ENCODE assay signal across 16 mouse cellular contexts in the genomic region with DNA sequence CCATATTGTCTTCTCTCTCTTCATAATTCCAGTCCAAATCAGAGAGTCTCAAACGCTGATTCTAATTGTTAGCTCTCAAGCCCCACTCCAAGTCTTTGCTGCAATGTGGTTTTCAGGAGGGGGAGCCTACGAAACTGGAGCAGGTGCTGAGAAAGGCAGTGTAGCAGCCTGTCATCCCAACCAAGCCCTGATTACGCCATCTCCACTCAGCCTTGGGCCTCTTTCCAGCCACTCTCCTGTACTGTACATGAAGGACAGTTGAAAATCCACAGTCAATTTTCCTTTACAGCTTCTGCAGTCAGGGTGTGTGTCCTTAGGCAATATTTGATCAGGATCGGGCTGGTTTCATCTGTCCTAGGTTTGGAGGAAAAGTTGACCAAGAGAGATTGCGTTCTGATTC. TPM values are rescaled to one million over a fixed set of nuclear protein-coding genes. Genes with fewer than 3 reads are reported as not detected.
DNase-seq lines count a peak whose midpoint lies in the region; ATAC-seq lines count a peak whose summit lies in the region.
"Had no signal": no experiment of that assay in that cellular context is flagged by ENCODE, and none has a peak within 500 bp of the region (broad histone marks: within the 10 kb centered on the region; RNA-seq: fewer than 3 reads in every experiment).

No protein-coding gene starts in this region.

- ATAC-seq in forebrain, embryonic 11.5 days (replicated peaks; ENCODE audit: low FRiP score), result no peak
- no peak for ATAC-seq in forebrain, embryonic 14.5 days
- no peak for ATAC-seq in midbrain, embryonic 13.5 days
- ATAC-seq: forebrain, embryonic 16.5 days; hindbrain, embryonic 16.5 days had no signal

- 90% methylated on average over 5 of the region's 5 CpGs for WGBS in forebrain, embryonic 11.5 days
- 93% methylated on average over 5 of the region's 5 CpGs for WGBS in forebrain, embryonic 14.5 days
- 89% methylated on average over 5 of the region's 5 CpGs for WGBS in midbrain, embryonic 13.5 days
- WGBS in hindbrain, embryonic 10.5 days, result 91% methylated on average over 5 of the region's 5 CpGs

- H3K4me1 ChIP-seq in forebrain, embryonic 11.5 days (replicated peaks; ENCODE audit: control insufficient read depth, insufficient read depth, low read length), result no peaks in the 10 kb centered on the region
- H3K4me1 ChIP-seq in forebrain, embryonic 14.5 days (ENCODE audit: control insufficient read depth, insufficient read depth, low read length), result no peaks in the 10 kb centered on the region
- no peaks in the 10 kb centered on the region for H3K4me1 ChIP-seq in midbrain, embryonic 13.5 days (replicated peaks)
- no peaks in the 10 kb centered on the region for H3K4me1 ChIP-seq in hindbrain, embryonic 10.5 days (replicated peaks)
- H3K4me1 ChIP-seq: midbrain, embryonic 10.5 days had no signal

- H3K4me2 ChIP-seq in forebrain, embryonic 11.5 days (ENCODE audit: low read depth, low read length, severe bottlenecking), result no peak overlapping the region
- no peak overlapping the region for H3K4me2 ChIP-seq in forebrain, embryonic 14.5 days (ENCODE audit: low read length)
- H3K4me2 ChIP-seq in midbrain, embryonic 13.5 days (replicated peaks), result no peak overlapping the region
- H3K4me2 ChIP-seq: liver, embryonic 13.5 days had no signal

- no peaks in the 10 kb centered on the region for H3K9me3 ChIP-seq in forebrain, embryonic 11.5 days (ENCODE audit: control insufficient read depth, low read length)
- H3K9me3 ChIP-seq in forebrain, embryonic 14.5 days (replicated peaks; ENCODE audit: control insufficient read depth, low read length), result no peaks in the 10 kb centered on the region
- no peaks in the 10 kb centered on the region for H3K9me3 ChIP-seq in midbrain, embryonic 13.5 days
- H3K9me3 ChIP-seq in hindbrain, embryonic 10.5 days, result no peaks in the 10 kb centered on the region
- H3K9me3 ChIP-seq: liver, embryonic 13.5 days; midbrain, embryonic 10.5 days had no signal

- no peak overlapping the region for H3K4me3 ChIP-seq in forebrain, embryonic 11.5 days (ENCODE audit: low read depth, low read length)
- H3K4me3 ChIP-seq in forebrain, embryonic 14.5 days (ENCODE audit: low read depth, low read length), result no peak overlapping the region
- no peak overlapping the region for H3K4me3 ChIP-seq in midbrain, embryonic 13.5 days (replicated peaks)
- H3K4me3 ChIP-seq in hindbrain, embryonic 10.5 days, result no peak overlapping the region
- H3K4me3 ChIP-seq: liver, embryonic 13.5 days; midbrain, embryonic 10.5 days had no signal

- H3K9ac ChIP-seq in forebrain, embryonic 11.5 days (ENCODE audit: low read length), result no peak overlapping the region
- H3K9ac ChIP-seq in forebrain, embryonic 14.5 days (ENCODE audit: low read length), result no peak overlapping the region
- H3K9ac ChIP-seq in midbrain, embryonic 13.5 days (replicated peaks), result no peak overlapping the region
- H3K9ac ChIP-seq: liver, embryonic 13.5 days had no signal

- no peaks in the 10 kb centered on the region for H3K27me3 ChIP-seq in forebrain, embryonic 11.5 days (ENCODE audit: control insufficient read depth, insufficient read depth, low read length)
- no peaks in the 10 kb centered on the region for H3K27me3 ChIP-seq in forebrain, embryonic 14.5 days (replicated peaks; ENCODE audit: control insufficient read depth, insufficient read depth, low read length)
- no peaks in the 10 kb centered on the region for H3K27me3 ChIP-seq in midbrain, embryonic 13.5 days
- H3K27me3 ChIP-seq in hindbrain, embryonic 10.5 days (ENCODE audit: insufficient read depth, poor library complexity, severe bottlenecking), result no peaks in the 10 kb centered on the region
- H3K27me3 ChIP-seq: liver, embryonic 13.5 days had no signal

- peak; percentile 27 for DNase-seq in forebrain, embryonic 11.5 days (ENCODE audit: low spot score)
- no peak for DNase-seq in forebrain, embryonic 14.5 days (ENCODE audit: low spot score)
- peak; percentile 12 for DNase-seq in urinary bladder, postnatal 14 days (ENCODE audit: low spot score)
- no peak for DNase-seq in urinary bladder, postnatal 4 days (ENCODE audit: low spot score in 2 of 2)
- DNase-seq in lung, postnatal 14 days, result peak; percentile 85
- no peak for DNase-seq in kidney, postnatal 25 days
- DNase-seq in hindbrain, embryonic 10.5 days (ENCODE audit: low spot score), result no peak
- DNase-seq: gastrocnemius, postnatal 36 days; liver, embryonic 13.5 days; right cerebral cortex, postnatal 25 days; thymus, postnatal 36 days had no signal

- no peak overlapping the region for H3K27ac ChIP-seq in forebrain, embryonic 11.5 days (ENCODE audit: low read depth, low read length)
- no peak overlapping the region for H3K27ac ChIP-seq in forebrain, embryonic 14.5 days (ENCODE audit: low read depth, low read length)
- no peak overlapping the region for H3K27ac ChIP-seq in midbrain, embryonic 13.5 days
- no peak overlapping the region for H3K27ac ChIP-seq in hindbrain, embryonic 10.5 days
- H3K27ac ChIP-seq: kidney, postnatal 0 days; liver, embryonic 13.5 days; midbrain, embryonic 10.5 days had no signal

- H3K36me3 ChIP-seq in forebrain, embryonic 11.5 days (ENCODE audit: control insufficient read depth, insufficient read depth, low read length), result no peaks in the 10 kb centered on the region
- no peaks in the 10 kb centered on the region for H3K36me3 ChIP-seq in forebrain, embryonic 14.5 days (ENCODE audit: control insufficient read depth, insufficient read depth, low read length)
- no peaks in the 10 kb centered on the region for H3K36me3 ChIP-seq in midbrain, embryonic 13.5 days
- no peaks in the 10 kb centered on the region for H3K36me3 ChIP-seq in hindbrain, embryonic 10.5 days
- H3K36me3 ChIP-seq: liver, embryonic 13.5 days; midbrain, embryonic 10.5 days had no signal

RNA-seq across cellular contexts. Expression of gene Igfbp5, which starts 38.4 kb away (rescaled TPM):
- polyA plus RNA-seq in forebrain, embryonic 11.5 days (2014; fragmentation: Nextera tagmentation; extraction: Ambion mirVana), result 35.7 and 37.4 TPM in 2 replicates
- polyA plus RNA-seq in forebrain, embryonic 14.5 days (2014; fragmentation: Nextera tagmentation; extraction: Ambion mirVana), result 17.9 and 19.7 TPM in 2 replicates
- polyA plus RNA-seq in midbrain, embryonic 13.5 days (2015; fragmentation: Nextera tagmentation; extraction: Ambion mirVana), result 28.7 and 31.8 TPM in 2 replicates
- 35.4 and 40.7 TPM in 2 replicates for polyA plus RNA-seq in hindbrain, embryonic 10.5 days (2016; fragmentation: Nextera tagmentation; extraction: Ambion mirVana)

Comparison
In these comparisons a context has a peak if more than half of its experiments do, and no peak if none do; other contexts are left out.
1. DNase-seq: peak in forebrain, embryonic 11.5 days (single experiment), urinary bladder, postnatal 14 days (single experiment) and lung, postnatal 14 days (single experiment); none in forebrain, embryonic 14.5 days (single experiment), urinary bladder, postnatal 4 days (0 of 2), kidney, postnatal 25 days (0 of 2) and hindbrain, embryonic 10.5 days (single experiment).